Mouse (Mus musculus) bone marrow macrophage, adult 2 months (primary cell): ENCODE results near the gene Olfr206. TPM values are rescaled to one million over a fixed set of nuclear protein-coding genes. Genes with fewer than 3 reads are reported as not detected.
"Not testable (repeated sequence)": the region's sequence is repeated elsewhere in the genome, so short reads cannot be mapped to it uniquely, and the experiment has no call there.

ENCODE experiments used
- H3K27ac ChIP-seq: 2 replicates; pipeline ENCODE4 v1.5.1; 2012; ENCODE audit warnings: low read depth, low read length; ENCODE audit not compliant: insufficient read depth
- H3K4me1 ChIP-seq: 2 replicates; pipeline ENCODE4 v1.6.1; 2012; ENCODE audit warnings: low read length; ENCODE audit not compliant: control insufficient read depth, insufficient read depth
- H3K4me3 ChIP-seq: 2 replicates; pipeline ENCODE4 v1.5.1; 2012; ENCODE audit warnings: mild to moderate bottlenecking, low read length, moderate library complexity; ENCODE audit not compliant: insufficient read depth
- CTCF ChIP-seq: IDR thresholded peaks from 2 replicates; pipeline ENCODE4 v1.5.1; 2012; ENCODE audit warnings: low read depth, mild to moderate bottlenecking, low read length, moderate library complexity
- POLR2A ChIP-seq: IDR thresholded peaks from 2 replicates; pipeline ENCODE4 v1.6.1; 2012; ENCODE audit warnings: mild to moderate bottlenecking, low read depth, low read length, borderline replicate concordance
- polyA plus RNA-seq: library from polyadenylated mRNA; stranded (reverse); fragments of >200 nt; gene quantifications from 2 replicates; pipeline ENCODE4 v1.2.4, GENCODE M21; 2012; ENCODE audit not compliant: missing spikeins, insufficient read depth, insufficient read length

Olfr206 gene
- polyA plus RNA-seq: not detected in 2 replicates

DNA sequence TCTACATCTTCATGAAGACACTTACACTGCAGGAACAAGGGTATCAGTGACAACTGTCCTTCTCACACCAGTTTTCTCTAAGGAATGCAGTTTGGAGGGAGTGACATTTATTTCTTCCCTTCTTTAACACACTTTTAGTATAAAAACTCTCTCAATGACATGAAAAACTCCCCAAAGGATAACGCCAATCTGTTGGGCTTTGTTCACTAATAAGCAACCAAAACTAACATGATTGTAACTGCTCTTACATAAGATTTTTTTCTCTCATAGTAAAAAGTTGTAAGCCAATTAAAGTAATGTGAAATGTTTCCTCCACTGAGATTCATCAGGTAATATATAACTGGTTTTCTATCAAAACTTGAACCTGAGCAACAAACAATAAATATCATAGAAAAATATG, at the start of gene Olfr206:
Olfr206 (minus strand) TSS at position 101 of the 400 bp plus-strand sequence.
- H3K27ac ChIP-seq: no peak within 1 kb of the TSS
- H3K4me3 ChIP-seq: no peak within 1 kb of the TSS
- H3K4me1 ChIP-seq: no peaks in the 10 kb centered on the region
- no peak for TF ChIP-seq CTCF

GRCm38 (mm10) chr16:59393300-59393699, 44.3 kb upstream of the Olfr206 start:
- TF ChIP-seq CTCF (no peak), POLR2A (no peak)
- Histone ChIP-seq H3K27ac (no peak overlapping the region), H3K4me1 (no peaks in the 10 kb centered on the region), H3K4me3 (no peak overlapping the region)

DNA sequence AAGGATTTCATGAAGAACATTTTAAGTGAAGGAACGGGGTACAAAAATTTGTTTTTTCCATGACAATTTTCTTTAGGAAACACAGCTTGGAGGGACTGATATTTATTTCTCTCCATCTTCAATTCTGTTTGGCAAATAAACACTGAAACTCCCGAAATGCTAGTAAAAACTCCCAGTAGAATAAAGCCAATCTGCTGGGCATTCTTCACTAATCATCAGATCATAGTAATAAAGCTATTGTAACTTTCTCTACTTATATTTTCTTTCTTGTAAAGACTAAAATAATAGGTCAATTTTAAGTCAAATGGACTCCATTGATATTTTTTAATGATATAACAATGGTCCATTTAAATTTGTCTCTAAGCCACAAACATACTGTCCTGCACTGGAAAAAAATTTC, 14.8 kb upstream of the Olfr206 start, which contains the start of gene Olfr209:
Olfr209 (minus strand) TSS at position 101 of the 400 bp plus-strand sequence.
- Histone ChIP-seq H3K4me1 (no peaks in the 10 kb centered on the region), H3K27ac (no peak within 1 kb of the TSS), H3K4me3 (no peak within 1 kb of the TSS)
- TF ChIP-seq CTCF (no peak), POLR2A (no peak)

DNA sequence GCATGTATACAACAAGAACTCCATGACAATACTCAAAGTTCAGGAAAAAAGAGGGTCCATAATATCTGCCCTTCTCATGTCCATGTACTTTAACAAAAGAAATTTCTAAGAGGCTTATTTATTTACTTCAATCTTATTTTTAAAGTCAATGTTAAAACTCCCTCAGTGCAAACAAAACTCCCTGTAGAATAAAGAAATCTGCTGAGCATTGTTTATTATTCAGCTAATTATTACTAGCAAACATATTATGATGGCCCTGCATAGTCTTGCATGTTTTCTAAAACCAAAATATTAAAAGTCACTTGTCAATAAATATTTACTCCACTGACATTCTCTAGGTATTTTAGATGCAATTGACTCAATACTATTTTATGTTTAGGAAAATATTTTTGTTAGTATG, 18.0 kb downstream of the Olfr206 start, which contains the start of gene Olfr205:
Olfr205 (minus strand) TSS at position 101 of the 400 bp plus-strand sequence.
- Histone ChIP-seq H3K4me1 (no peaks in the 10 kb centered on the region), H3K4me3 (no peak within 1 kb of the TSS), H3K27ac (no peak within 1 kb of the TSS)
- TF ChIP-seq POLR2A: no peak
- TF ChIP-seq CTCF: no peak

- not testable (repeated sequence) for H3K4me3 ChIP-seq
These were observed 25.8 kb downstream of the Olfr206 start for GRCm38 (mm10) chr16:59323262-59323661.

GRCm38 (mm10) chr16:59318148-59318547, 30.9 kb downstream of the Olfr206 start, which contains the start of gene Olfr204:
Olfr204 (minus strand) TSS chr16:59318248.
- H3K4me3 ChIP-seq: no peak within 1 kb of the TSS
- no peak within 1 kb of the TSS for H3K27ac ChIP-seq
- TF ChIP-seq POLR2A (no peak), CTCF (no peak)
- no peaks in the 10 kb centered on the region for H3K4me1 ChIP-seq

More at GRCm38 (mm10) chr16:59323262-59323661, 25.8 kb downstream of the Olfr206 start:
- not testable (repeated sequence) for H3K4me1 ChIP-seq, H3K27ac ChIP-seq

DNA sequence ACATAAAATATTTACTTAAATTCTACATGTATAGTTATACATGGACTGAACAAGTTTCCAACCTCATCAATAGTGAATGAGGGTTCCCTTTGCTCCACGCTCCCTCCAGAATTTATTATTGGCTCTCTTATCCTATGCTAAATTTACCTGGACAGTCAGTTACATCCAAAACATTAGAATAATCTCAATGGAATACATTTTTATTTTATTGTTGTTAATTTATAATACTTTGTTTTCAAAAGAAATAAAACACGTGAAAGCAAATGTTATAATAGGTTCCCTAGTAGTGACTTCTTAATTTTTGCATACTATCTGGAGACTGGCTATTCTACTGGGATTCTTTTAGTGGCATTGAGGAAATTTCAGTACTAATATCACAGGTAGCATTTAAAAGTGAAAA, 50.5 kb downstream of the Olfr206 start, which contains the start of gene Olfr203:
Olfr203 (plus strand) TSS at position 301 of the 400 bp plus-strand sequence.
- Histone ChIP-seq H3K4me1 (no peaks in the 10 kb centered on the region), H3K4me3 (no peak within 1 kb of the TSS), H3K27ac (no peak within 1 kb of the TSS)
- no peak for TF ChIP-seq CTCF
- TF ChIP-seq POLR2A: no peak

Other genes with a start within 250 kb of the Olfr206 start
- gene Olfr193, start 237.4 kb downstream of the Olfr206 start, polyA plus RNA-seq: not detected in 2 replicates
- gene Olfr194, start 228.2 kb downstream of the Olfr206 start, polyA plus RNA-seq: not detected in 2 replicates
- not detected in 2 replicates for gene Olfr195, start 202.2 kb downstream of the Olfr206 start, polyA plus RNA-seq
- gene Olfr196, start 178.8 kb downstream of the Olfr206 start, polyA plus RNA-seq: not detected in 2 replicates
- gene Olfr198, start 145.7 kb downstream of the Olfr206 start, polyA plus RNA-seq: not detected in 2 replicates
- not detected in 2 replicates for gene Olfr199, start 129.5 kb downstream of the Olfr206 start, polyA plus RNA-seq
- not detected in 2 replicates for gene Olfr201, start 76.6 kb downstream of the Olfr206 start, polyA plus RNA-seq
- not detected in 2 replicates for gene Olfr202, start 62.5 kb downstream of the Olfr206 start, polyA plus RNA-seq
- gene Olfr203, start 50.4 kb downstream of the Olfr206 start, polyA plus RNA-seq: not detected in 2 replicates
- gene Olfr204, start 31.0 kb downstream of the Olfr206 start, polyA plus RNA-seq: 0.20 TPM in 1 of 2 replicates, not detected in the other
- not detected in 2 replicates for gene Olfr205, start 18.1 kb downstream of the Olfr206 start, polyA plus RNA-seq
- gene Olfr209, start 14.7 kb upstream of the Olfr206 start, polyA plus RNA-seq: not detected in 2 replicates
- gene Gabrr3, start 58.1 kb upstream of the Olfr206 start, polyA plus RNA-seq: not detected in 2 replicates
- gene Riox2, start 122.5 kb upstream of the Olfr206 start, polyA plus RNA-seq: 17.1 and 18.0 TPM in 2 replicates